Mouse (Mus musculus) forebrain, embryonic 14.5 days (tissue): ENCODE measurements around the gene Trhr2. TPM values are rescaled to one million over a fixed set of nuclear protein-coding genes. Genes with fewer than 3 reads are reported as not detected.

ENCODE experiments used
- ATAC-seq: fragments of 200-750 bp; cut with Nextera tagmentation; 2 replicates; pipeline ENCODE4 v1.8.0; 2017; ENCODE audit warnings: mild to moderate bottlenecking, moderate library complexity
- DNase-seq: peaks from one replicate; pipeline ENCODE4 v3.0.0-alpha.2; 2015; ENCODE audit warnings: low spot score
- H3K27ac ChIP-seq: fragments of 300-500 bp; sonication (generic); 2 replicates; pipeline ENCODE4 v1.5.1; 2014; ENCODE audit warnings: low read depth, mild to moderate bottlenecking, control low read depth, low read length, moderate library complexity
- H3K27me3 ChIP-seq: fragments of 300-500 bp; sonication (generic); replicated peaks from 2 replicates; pipeline ENCODE4 v1.6.1; 2014; ENCODE audit warnings: low read length, control low read depth, mixed read lengths; ENCODE audit not compliant: control insufficient read depth, insufficient read depth
- H3K36me3 ChIP-seq: fragments of 300-500 bp; sonication (generic); 2 replicates; pipeline ENCODE4 v1.6.1; 2014; ENCODE audit warnings: low read length, control low read depth; ENCODE audit not compliant: control insufficient read depth, insufficient read depth
- H3K4me1 ChIP-seq: fragments of 300-500 bp; sonication (generic); 2 replicates; pipeline ENCODE4 v1.6.1; 2014; ENCODE audit warnings: antibody characterized with exemption, low read length, control low read depth; ENCODE audit not compliant: control insufficient read depth, insufficient read depth
- H3K4me2 ChIP-seq: fragments of 300-500 bp; sonication (generic); 2 replicates; pipeline ENCODE4 v1.6.1; 2014; ENCODE audit warnings: mild to moderate bottlenecking, control low read depth, low read length
- H3K4me3 ChIP-seq: fragments of 300-500 bp; sonication (generic); 2 replicates; pipeline ENCODE4 v1.5.1; 2014; ENCODE audit warnings: low read depth, low read length, control low read depth
- H3K9ac ChIP-seq: fragments of 300-500 bp; sonication (generic); 2 replicates; pipeline ENCODE4 v1.6.1; 2014; ENCODE audit warnings: mild to moderate bottlenecking, low read length, control low read depth, moderate library complexity
- H3K9me3 ChIP-seq: fragments of 300-500 bp; sonication (generic); replicated peaks from 2 replicates; pipeline ENCODE4 v1.6.1; 2016; ENCODE audit warnings: low read length, control low read depth, mixed read lengths; ENCODE audit not compliant: control insufficient read depth
- WGBS: fragments of 180-500 bp; shearing (Covaris S2); extraction: QIAGEN DNeasy Blood & Tissue Kit; methylation state at CpG from one replicate; pipeline ENCODE4 v1.1.7; 2014; 5-methylcytosine and 5-hydroxymethylcytosine counted together
- polyA plus RNA-seq: library from polyadenylated mRNA; unstranded; fragments of >200 nt; fragmentation: Nextera tagmentation; extraction: Ambion mirVana; gene quantifications from 2 replicates; pipeline ENCODE4 v1.2.1, GENCODE M21; 2014

Gene Trhr2
- not detected in 2 replicates for polyA plus RNA-seq

- Histone ChIP-seq H3K27ac (no peak within 1 kb of the TSS), H3K4me1 (no peaks in the 10 kb centered on the region), H3K27me3 (no peaks in the 10 kb centered on the region), H3K4me3 (no peak within 1 kb of the TSS), H3K9ac (no peak within 1 kb of the TSS), H3K4me2 (no peak within 1 kb of the TSS), H3K36me3 (no peaks in the 10 kb centered on the region), H3K9me3 (no peaks in the 10 kb centered on the region)
- DNase-seq, result no peak
- 76% methylated on average over 7 of the region's 7 CpGs for WGBS
- ATAC-seq, result no peak
Observed at GRCm38 (mm10) chr8:122360696-122361416, at the start of gene Trhr2. TSS of gene Trhr2 (minus strand) at chr8:122360746.

GRCm38 (mm10) chr8:122407678-122408077 lies 47.1 kb upstream of the Trhr2 start:
- no peak overlapping the region for H3K4me3 ChIP-seq
- no peak overlapping the region for H3K27ac ChIP-seq
- H3K27me3 ChIP-seq, result no peaks in the 10 kb centered on the region
- WGBS, result 94% methylated on average over 7 of the region's 7 CpGs
- DNase-seq, result no peak
- no peaks in the 10 kb centered on the region for H3K9me3 ChIP-seq
- H3K36me3 ChIP-seq, result peaks cover 99% of the 10 kb centered on the region
- H3K4me1 ChIP-seq, result no peaks in the 10 kb centered on the region
- ATAC-seq, result no peak
- H3K9ac ChIP-seq, result no peak overlapping the region
- H3K4me2 ChIP-seq, result no peak overlapping the region

GRCm38 (mm10) chr8:122405146-122405805 lies 44.7 kb upstream of the Trhr2 start:
- Histone ChIP-seq H3K36me3 (peaks cover 99% of the 10 kb centered on the region), H3K4me2 (no peak overlapping the region), H3K9me3 (no peaks in the 10 kb centered on the region), H3K27ac (no peak overlapping the region), H3K27me3 (no peaks in the 10 kb centered on the region), H3K9ac (no peak overlapping the region), H3K4me3 (no peak overlapping the region), H3K4me1 (no peaks in the 10 kb centered on the region)
- WGBS, result 95% methylated on average over 9 of the region's 9 CpGs
- DNase-seq (no peak), ATAC-seq (no peak)

GRCm38 (mm10) chr8:122398186-122398585 lies 37.6 kb upstream of the Trhr2 start:
- Histone ChIP-seq H3K9me3 (no peaks in the 10 kb centered on the region), H3K4me1 (no peaks in the 10 kb centered on the region), H3K27ac (no peak overlapping the region), H3K9ac (no peak overlapping the region), H3K4me2 (no peak overlapping the region), H3K4me3 (no peak overlapping the region), H3K36me3 (peaks cover 84% of the 10 kb centered on the region), H3K27me3 (no peaks in the 10 kb centered on the region)
- 97% methylated on average over 9 of the region's 9 CpGs for WGBS
- DNase-seq (no peak), ATAC-seq (no peak)

- ATAC-seq (no peak), DNase-seq (no peak)
- H3K9me3 ChIP-seq, result no peaks in the 10 kb centered on the region
- H3K27ac ChIP-seq, result no peak overlapping the region
- no peak overlapping the region for H3K4me2 ChIP-seq
- no peaks in the 10 kb centered on the region for H3K27me3 ChIP-seq
- 87% methylated on average over 6 of the region's 6 CpGs for WGBS
- peaks cover 80% of the 10 kb centered on the region for H3K36me3 ChIP-seq
- no peak overlapping the region for H3K4me3 ChIP-seq
- H3K9ac ChIP-seq, result no peak overlapping the region
- no peaks in the 10 kb centered on the region for H3K4me1 ChIP-seq
Observed at GRCm38 (mm10) chr8:122395291-122395690, 34.7 kb upstream of the Trhr2 start.

GRCm38 (mm10) chr8:122393717-122394116 lies 33.2 kb upstream of the Trhr2 start:
- H3K36me3 ChIP-seq, result peaks cover 77% of the 10 kb centered on the region
- H3K9me3 ChIP-seq, result no peaks in the 10 kb centered on the region
- DNase-seq, result no peak
- H3K27me3 ChIP-seq, result no peaks in the 10 kb centered on the region
- no peak overlapping the region for H3K4me2 ChIP-seq
- H3K4me3 ChIP-seq, result no peak overlapping the region
- H3K27ac ChIP-seq, result no peak overlapping the region
- no peak overlapping the region for H3K9ac ChIP-seq
- no peaks in the 10 kb centered on the region for H3K4me1 ChIP-seq
- no peak for ATAC-seq

GRCm38 (mm10) chr8:122390758-122391157 lies 30.2 kb upstream of the Trhr2 start:
- H3K27ac ChIP-seq, result no peak overlapping the region
- DNase-seq, result no peak
- no peaks in the 10 kb centered on the region for H3K9me3 ChIP-seq
- H3K9ac ChIP-seq, result no peak overlapping the region
- 92% methylated on average over 3 of the region's 3 CpGs for WGBS
- no peak for ATAC-seq
- H3K4me3 ChIP-seq, result no peak overlapping the region
- H3K4me2 ChIP-seq, result no peak overlapping the region
- peaks cover 88% of the 10 kb centered on the region for H3K36me3 ChIP-seq
- no peaks in the 10 kb centered on the region for H3K27me3 ChIP-seq
- H3K4me1 ChIP-seq, result no peaks in the 10 kb centered on the region

GRCm38 (mm10) chr8:122389357-122389756 lies 28.8 kb upstream of the Trhr2 start:
- H3K4me2 ChIP-seq, result no peak overlapping the region
- ATAC-seq (no peak), DNase-seq (no peak)
- H3K36me3 ChIP-seq, result peaks cover 94% of the 10 kb centered on the region
- no peaks in the 10 kb centered on the region for H3K9me3 ChIP-seq
- no peaks in the 10 kb centered on the region for H3K27me3 ChIP-seq
- 87% methylated on average over 3 of the region's 3 CpGs for WGBS
- H3K9ac ChIP-seq, result no peak overlapping the region
- no peak overlapping the region for H3K27ac ChIP-seq
- H3K4me3 ChIP-seq, result no peak overlapping the region
- H3K4me1 ChIP-seq, result no peaks in the 10 kb centered on the region

- H3K27ac ChIP-seq, result no peak overlapping the region
- H3K9me3 ChIP-seq, result no peaks in the 10 kb centered on the region
- H3K4me2 ChIP-seq, result no peak overlapping the region
- H3K36me3 ChIP-seq, result peaks cover 75% of the 10 kb centered on the region
- DNase-seq, result no peak
- ATAC-seq, result no peak
- H3K9ac ChIP-seq, result no peak overlapping the region
- no peak overlapping the region for H3K4me3 ChIP-seq
- H3K4me1 ChIP-seq, result peaks cover 4% of the 10 kb centered on the region; the same call in 1 of the 2 replicates
- WGBS, result 89% methylated on average over 4 of the region's 4 CpGs
- no peaks in the 10 kb centered on the region for H3K27me3 ChIP-seq
Observed at GRCm38 (mm10) chr8:122383039-122383438, 22.5 kb upstream of the Trhr2 start.
